Mouse (Mus musculus): Measurements from ENCODE around the gene Cebpa. TPM values are rescaled to one million over a fixed set of nuclear protein-coding genes. Genes with fewer than 3 reads are reported as not detected.

The Cebpa gene
- 10 to 100 TPM; 14.2 to 20.7 TPM for total RNA-seq (2021)

- peak; percentile 94 to 96 for DNase-seq (ENCODE audit: extremely low spot score in 1 of 2, low spot score in 1 of 2)
Observed at GRCm38 (mm10) chr7:35118841-35119413, at the start of gene Cebpa. TSS of gene Cebpa (plus strand) at chr7:35119293.

GRCm38 (mm10) chr7:35076645-35077044 is 42.4 kb upstream of the Cebpa start:
- DNase-seq (ENCODE audit: extremely low spot score in 1 of 2, low spot score in 1 of 2), result no peak

- DNase-seq (ENCODE audit: extremely low spot score in 1 of 2, low spot score in 1 of 2), result no peak
Observed at GRCm38 (mm10) chr7:35080843-35081338, 38.2 kb upstream of the Cebpa start.

GRCm38 (mm10) chr7:35081406-35082104 is 37.5 kb upstream of the Cebpa start:
- DNase-seq (ENCODE audit: extremely low spot score in 1 of 2, low spot score in 1 of 2), result no peak

- DNase-seq (ENCODE audit: extremely low spot score in 1 of 2, low spot score in 1 of 2), result no peak
Observed at GRCm38 (mm10) chr7:35084565-35085360, 34.3 kb upstream of the Cebpa start.

GRCm38 (mm10) chr7:35086271-35086861 is 32.7 kb upstream of the Cebpa start:
- DNase-seq (ENCODE audit: extremely low spot score in 1 of 2, low spot score in 1 of 2), result peak; percentile 28 to 42

- DNase-seq (ENCODE audit: extremely low spot score in 1 of 2, low spot score in 1 of 2), result no peak
Observed at GRCm38 (mm10) chr7:35090550-35090949, 28.5 kb upstream of the Cebpa start.

GRCm38 (mm10) chr7:35094975-35095678 is 24.0 kb upstream of the Cebpa start:
- DNase-seq (ENCODE audit: extremely low spot score in 1 of 2, low spot score in 1 of 2), result no peak

- no peak for DNase-seq (ENCODE audit: extremely low spot score in 1 of 2, low spot score in 1 of 2)
Observed at GRCm38 (mm10) chr7:35098777-35099176, 20.3 kb upstream of the Cebpa start.

GRCm38 (mm10) chr7:35099528-35099927 is 19.6 kb upstream of the Cebpa start:
- no peak for DNase-seq (ENCODE audit: extremely low spot score in 1 of 2, low spot score in 1 of 2)

GRCm38 (mm10) chr7:35106614-35107013 is 12.5 kb upstream of the Cebpa start:
- no peak for DNase-seq (ENCODE audit: extremely low spot score in 1 of 2, low spot score in 1 of 2)

- no peak for DNase-seq (ENCODE audit: extremely low spot score in 1 of 2, low spot score in 1 of 2)
Observed at GRCm38 (mm10) chr7:35107630-35108029, 11.5 kb upstream of the Cebpa start.

- no peak for DNase-seq (ENCODE audit: extremely low spot score in 1 of 2, low spot score in 1 of 2)
Observed at GRCm38 (mm10) chr7:35108046-35108445, 11.0 kb upstream of the Cebpa start.

- DNase-seq (ENCODE audit: extremely low spot score in 1 of 2, low spot score in 1 of 2), result no peak
Observed at GRCm38 (mm10) chr7:35108663-35109062, 10.4 kb upstream of the Cebpa start.

GRCm38 (mm10) chr7:35113136-35113535 is 6.0 kb upstream of the Cebpa start:
- no peak for DNase-seq (ENCODE audit: extremely low spot score in 1 of 2, low spot score in 1 of 2)

GRCm38 (mm10) chr7:35113721-35114120 is 5.4 kb upstream of the Cebpa start:
- no peak for DNase-seq (ENCODE audit: extremely low spot score in 1 of 2, low spot score in 1 of 2)

GRCm38 (mm10) chr7:35116524-35116923 is 2.6 kb upstream of the Cebpa start:
- DNase-seq (ENCODE audit: extremely low spot score in 1 of 2, low spot score in 1 of 2), result no peak

- DNase-seq (ENCODE audit: extremely low spot score in 1 of 2, low spot score in 1 of 2), result no peak
Observed at GRCm38 (mm10) chr7:35117052-35117451, 2.0 kb upstream of the Cebpa start.

- DNase-seq (ENCODE audit: extremely low spot score in 1 of 2, low spot score in 1 of 2), result no peak
Observed at GRCm38 (mm10) chr7:35117761-35118098, 1.4 kb upstream of the Cebpa start.

- peak; percentile 33 to 61 for DNase-seq (ENCODE audit: extremely low spot score in 1 of 2, low spot score in 1 of 2)
Observed at GRCm38 (mm10) chr7:35118099-35118781, 853 bp upstream of the Cebpa start.

All from layer of hippocampus, postnatal 25 days (tissue).